Mouse (Mus musculus) liver, adult 2 months (tissue): Measurements from ENCODE around the gene Arpc1a. TPM values are rescaled to one million over a fixed set of nuclear protein-coding genes. Genes with fewer than 3 reads are reported as not detected.
"Not testable (repeated sequence)": the region's sequence is repeated elsewhere in the genome, so short reads cannot be mapped to it uniquely, and the experiment has no call there.

Source experiments
- DNase-seq: peaks from one replicate; pipeline ENCODE4 v3.0.0-alpha.2; 2011; ENCODE audit warnings: low read depth, low spot score; ENCODE audit errors: extremely low read depth
- H3K27ac ChIP-seq: fragments of 200-500 bp; replicated peaks from 2 replicates; pipeline ENCODE4 v1.5.1; 2012; ENCODE audit warnings: low read depth, mild to moderate bottlenecking, control low read depth, inconsistent platforms, low read length; ENCODE audit not compliant: insufficient read depth
- H3K27me3 ChIP-seq: fragments of 200-500 bp; 2 replicates; pipeline ENCODE4 v1.6.1; 2012; ENCODE audit warnings: mild to moderate bottlenecking, moderate library complexity, low read length, inconsistent platforms; ENCODE audit not compliant: control insufficient read depth, insufficient read depth
- H3K36me3 ChIP-seq: fragments of 200-500 bp; 2 replicates; pipeline ENCODE4 v1.6.1; 2012; ENCODE audit warnings: low read length, inconsistent platforms; ENCODE audit not compliant: control insufficient read depth, insufficient read depth
- H3K4me1 ChIP-seq: fragments of 200-500 bp; 2 replicates; pipeline ENCODE4 v1.6.1; 2011; ENCODE audit warnings: low read length; ENCODE audit not compliant: control insufficient read depth, insufficient read depth
- H3K4me3 ChIP-seq: fragments of 200-500 bp; 2 replicates; pipeline ENCODE4 v1.5.1; 2011; ENCODE audit warnings: low read depth, mild to moderate bottlenecking, control low read depth, low read length, moderate library complexity; ENCODE audit not compliant: insufficient read depth
- H3K79me2 ChIP-seq: fragments of 200-500 bp; 2 replicates; pipeline ENCODE4 v1.6.1; 2012; ENCODE audit warnings: inconsistent platforms, mild to moderate bottlenecking, low read length, moderate library complexity; ENCODE audit not compliant: control insufficient read depth, insufficient read depth
- H3K9ac ChIP-seq: fragments of 200-500 bp; 2 replicates; pipeline ENCODE4 v1.6.1; 2012; ENCODE audit warnings: low read depth, mild to moderate bottlenecking, control low read depth, inconsistent platforms, low read length
- CTCF ChIP-seq: fragments of 200-500 bp; IDR thresholded peaks from 2 replicates; pipeline ENCODE4 v1.5.1; 2011; ENCODE audit warnings: low read depth, low read length, control low read depth
- POLR2A ChIP-seq: fragments of 200-500 bp; IDR thresholded peaks from 2 replicates; pipeline ENCODE4 v1.6.1; 2011; ENCODE audit warnings: low read length, control low read depth; ENCODE audit not compliant: insufficient read depth; ENCODE audit errors: extremely low read depth
- WGBS: fragments of 180-500 bp; shearing (Covaris S2); methylation state at CpG from one replicate; pipeline ENCODE4 v1.1.7; 2018; 5-methylcytosine and 5-hydroxymethylcytosine counted together
- polyA plus RNA-seq: library from polyadenylated mRNA; depleted of rRNA; stranded (reverse); fragments of >200 nt; gene quantifications from 2 replicates; pipeline ENCODE4 v1.2.3, GENCODE M21; 2012
- total RNA-seq: library from RNA; depleted of rRNA; stranded (reverse); fragments of >200 nt; gene quantifications from 2 replicates; pipeline ENCODE4 v1.2.3, GENCODE M21; 2014

Gene Arpc1a
- total and polyA plus RNA-seq, 2 experiments, result 36.0 to 64.7 TPM

DNA sequence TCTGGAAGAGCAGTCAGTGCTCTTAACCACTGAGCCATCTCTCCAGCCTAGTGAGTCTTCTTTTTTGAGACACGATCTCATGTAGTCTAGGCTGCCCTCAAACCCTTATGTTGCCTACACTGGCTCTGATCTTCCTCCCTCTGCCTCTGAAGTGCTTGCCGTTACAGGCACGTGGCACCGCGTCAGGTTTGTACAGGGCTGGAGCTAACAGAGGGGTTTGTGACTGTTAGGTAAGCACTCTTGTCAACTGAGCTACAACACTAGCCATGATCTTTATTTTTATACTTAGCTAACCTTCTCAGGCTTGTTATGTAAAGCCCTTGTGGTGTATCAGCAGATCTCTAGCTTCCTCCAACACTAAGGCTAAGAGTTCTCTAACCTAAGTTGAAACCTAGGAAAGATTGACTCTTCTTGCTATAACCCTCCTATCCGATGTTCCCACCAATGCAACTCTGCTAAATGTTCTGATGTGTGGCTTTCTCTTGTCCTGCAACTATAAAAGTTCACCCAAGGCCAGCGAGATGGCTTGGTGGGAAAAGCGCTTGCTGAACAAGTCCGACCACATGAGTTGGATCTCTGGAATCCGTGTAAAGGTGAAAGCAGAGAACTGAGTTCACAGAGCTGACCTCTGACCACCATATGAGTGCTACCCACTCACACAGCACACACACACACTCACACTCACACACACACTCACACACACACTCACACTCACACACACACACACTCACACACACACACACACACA, 1.6 kb upstream of the Arpc1a start:
- 86% methylated on average over 10 of the region's 10 CpGs for WGBS
- Histone ChIP-seq H3K27ac (no peak overlapping the region), H3K9ac (no peak overlapping the region), H3K79me2 (peaks cover 11% of the 10 kb centered on the region; the same call in 1 of the 2 replicates), H3K4me1 (peaks cover 4% of the 10 kb centered on the region), H3K4me3 (no peak overlapping the region), H3K36me3 (no peaks in the 10 kb centered on the region), H3K27me3 (no peaks in the 10 kb centered on the region)
- TF ChIP-seq POLR2A, result no peak
- TF ChIP-seq CTCF, result no peak
- DNase-seq, result no peak

DNA sequence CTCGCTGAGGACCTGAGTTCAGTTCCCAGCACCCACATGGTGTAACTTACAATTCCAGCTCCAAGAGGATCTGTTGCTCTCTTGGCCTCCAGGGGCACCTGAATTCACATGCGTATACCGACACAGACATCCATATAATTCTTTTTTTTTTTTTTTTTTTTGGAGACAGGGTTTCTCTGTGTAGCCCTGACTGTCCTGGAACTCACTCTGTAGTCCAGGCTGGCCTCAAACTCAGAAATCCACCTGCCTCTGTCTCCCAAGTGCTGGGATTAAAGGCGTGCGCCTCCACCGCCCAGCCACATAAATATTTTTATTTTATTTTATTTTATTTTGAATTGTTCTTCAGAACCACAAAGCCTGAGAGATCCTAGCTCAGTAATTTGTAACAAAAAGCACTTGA, 429 bp upstream of the Arpc1a start:
- not testable (repeated sequence) for H3K36me3 ChIP-seq, H3K4me1 ChIP-seq, DNase-seq, H3K27ac ChIP-seq, H3K27me3 ChIP-seq
- H3K4me3 ChIP-seq, result peak overlapping the region; percentile 15
- H3K79me2 ChIP-seq, result peaks cover 11% of the 10 kb centered on the region; the same call in 1 of the 2 replicates
- peak overlapping the region; percentile 16; the same call in 1 of the 2 replicates for H3K9ac ChIP-seq
- WGBS, result 49% methylated on average over 6 of the region's 6 CpGs

DNA sequence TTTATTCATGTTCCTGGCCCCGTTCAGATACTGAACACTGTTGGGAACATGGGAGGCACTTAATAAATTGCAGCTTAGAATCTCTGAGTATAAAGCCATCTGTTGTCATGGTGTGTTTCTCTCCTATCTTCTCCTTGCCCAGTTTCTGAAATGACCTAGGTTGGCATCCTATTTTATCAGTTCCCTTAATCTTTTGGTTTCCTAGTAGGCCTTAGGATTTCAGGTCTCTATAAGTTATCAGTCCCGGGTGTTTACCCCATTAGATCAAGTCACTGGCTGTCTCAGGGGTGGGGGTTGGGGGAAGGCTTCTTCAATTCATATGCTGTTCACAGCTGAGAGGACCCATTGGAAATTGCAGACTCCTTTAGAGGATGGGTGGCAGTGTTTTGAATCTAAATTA, 1.2 kb downstream of the Arpc1a start:
- peaks cover 15% of the 10 kb centered on the region; the same call in 1 of the 2 replicates for H3K79me2 ChIP-seq
- peaks cover 7% of the 10 kb centered on the region for H3K4me1 ChIP-seq
- H3K9ac ChIP-seq, result peak overlapping the region; percentile 89
- TF ChIP-seq CTCF, result no peak
- no peak for TF ChIP-seq POLR2A
- DNase-seq, result no peak
- H3K36me3 ChIP-seq, result no peaks in the 10 kb centered on the region
- H3K27ac ChIP-seq, result no peak overlapping the region
- no peak overlapping the region for H3K4me3 ChIP-seq
- WGBS, result 49% methylated on average over 2 of the region's 2 CpGs
- H3K27me3 ChIP-seq, result no peaks in the 10 kb centered on the region

DNA sequence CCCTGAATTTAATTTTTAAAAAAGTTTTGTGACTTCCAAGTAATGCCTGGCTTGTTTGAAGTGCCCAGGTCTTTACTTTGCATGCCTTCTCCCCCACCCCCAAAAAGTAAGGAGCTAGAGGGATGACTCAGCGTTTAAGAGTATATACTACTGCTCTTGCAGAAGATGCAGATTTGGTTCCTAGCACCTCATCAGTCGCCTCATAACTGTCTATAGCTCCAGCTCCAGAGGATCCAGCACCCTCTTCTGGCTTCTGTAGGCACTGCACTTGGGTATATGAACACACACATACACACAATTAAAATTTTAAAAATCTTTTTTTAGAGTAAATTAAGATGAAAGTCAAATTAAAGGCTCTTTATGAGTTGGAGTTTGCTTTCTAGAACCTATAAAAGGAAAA, 4.6 kb downstream of the Arpc1a start:
- H3K36me3 ChIP-seq, result peaks cover 15% of the 10 kb centered on the region
- WGBS, result 98% methylated on average over 2 of the region's 2 CpGs

DNA sequence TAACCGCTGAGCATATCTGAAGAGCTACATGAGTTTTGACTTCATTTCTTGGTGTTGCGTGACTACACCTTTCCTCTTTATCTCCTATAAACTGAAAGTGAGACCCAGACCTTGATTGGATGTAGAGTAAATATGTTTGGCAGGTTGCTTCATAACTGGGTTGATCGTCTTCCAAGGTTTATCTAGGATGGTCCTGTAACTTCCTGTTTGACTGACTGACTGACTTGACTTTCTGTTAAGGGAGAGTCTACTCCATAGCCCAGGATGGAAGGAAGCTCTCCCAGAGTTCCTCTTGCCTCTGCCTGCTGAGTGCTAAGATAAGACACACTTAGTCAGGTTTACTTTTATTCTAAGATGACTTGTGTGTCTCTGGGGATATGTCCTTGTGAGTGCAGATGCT, 6.2 kb downstream of the Arpc1a start:
- no peak overlapping the region for H3K9ac ChIP-seq
- 39% methylated on average over 3 of the region's 3 CpGs for WGBS
- no peak overlapping the region for H3K27ac ChIP-seq
- H3K36me3 ChIP-seq, result peaks cover 25% of the 10 kb centered on the region
- no peak overlapping the region for H3K4me3 ChIP-seq
- no peaks in the 10 kb centered on the region for H3K27me3 ChIP-seq
- H3K79me2 ChIP-seq, result peaks cover 11% of the 10 kb centered on the region; the same call in 1 of the 2 replicates
- no peak for TF ChIP-seq POLR2A
- no peak for TF ChIP-seq CTCF
- H3K4me1 ChIP-seq, result peaks cover 3% of the 10 kb centered on the region
- DNase-seq, result peak; percentile 29

More for the DNA sequence above, 4.6 kb downstream of the Arpc1a start:
- Histone ChIP-seq H3K27ac (no peak overlapping the region), H3K79me2 (peaks cover 18% of the 10 kb centered on the region; the same call in 1 of the 2 replicates), H3K4me3 (no peak overlapping the region), H3K27me3 (no peaks in the 10 kb centered on the region), H3K4me1 (peaks cover 7% of the 10 kb centered on the region), H3K9ac (no peak overlapping the region)
- DNase-seq, result no peak
- TF ChIP-seq CTCF (no peak), POLR2A (no peak)

DNA sequence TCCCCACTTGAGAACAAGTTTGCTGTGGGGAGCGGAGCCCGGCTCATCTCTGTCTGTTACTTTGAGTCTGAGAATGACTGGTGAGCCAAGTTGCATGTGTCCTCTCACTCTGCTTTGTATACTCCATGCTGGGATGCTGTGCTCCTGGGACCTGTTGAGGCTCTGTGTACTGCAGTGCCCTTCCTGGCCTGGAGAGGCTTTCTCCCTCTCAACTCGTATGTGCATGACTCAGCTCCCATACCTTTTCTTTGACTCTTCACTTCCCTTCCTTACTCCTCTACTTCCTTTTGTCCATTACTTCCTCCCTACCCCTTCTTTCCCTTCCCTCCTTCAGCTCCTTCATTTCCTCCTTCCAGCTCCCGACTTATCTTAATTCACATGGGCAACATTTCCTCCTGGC, 12.6 kb downstream of the Arpc1a start:
- no peak for DNase-seq
- H3K4me3 ChIP-seq, result no peak overlapping the region
- H3K36me3 ChIP-seq, result peaks cover 50% of the 10 kb centered on the region
- 0 out of 2 replicates have a peak, but pooled peaks cover 3% of the 10 kb centered on the region for H3K79me2 ChIP-seq
- H3K9ac ChIP-seq, result no peak overlapping the region
- no peaks in the 10 kb centered on the region for H3K27me3 ChIP-seq
- TF ChIP-seq POLR2A, result no peak
- no peaks in the 10 kb centered on the region for H3K4me1 ChIP-seq
- no peak overlapping the region for H3K27ac ChIP-seq
- 85% methylated on average over 4 of the region's 4 CpGs for WGBS
